Comparison of ENCODE assay signal across 7 mouse cellular contexts in genomic region chr7:73607450-73608005, GRCm38 (mm10).
A peak's percentile ranks its signal among the peaks of the same experiment; 100 is the strongest.
DNase-seq lines count a peak whose midpoint lies in the region; ATAC-seq and TF ChIP-seq lines count a peak whose summit lies in the region.

No protein-coding gene starts in this region.

- no peak; the same call in 1 of the 2 replicates for TF ChIP-seq EP300 in lung, postnatal 0 days (IDR thresholded peaks at IDR 0.05)

- peak overlapping the region; percentile 46 for H3K9ac ChIP-seq in lung, postnatal 0 days (replicated peaks; ENCODE audit: low read depth)
- H3K9ac ChIP-seq in hindbrain, embryonic 12.5 days, result peak overlapping the region; percentile 53
- peak overlapping the region; percentile 49; the same call in 1 of the 2 replicates for H3K9ac ChIP-seq in midbrain, embryonic 12.5 days (replicated peaks)

- 0 out of 2 replicates have a peak, but pooled peaks have one; percentile 15 for ATAC-seq in lung, postnatal 0 days
- no peak for ATAC-seq in hindbrain, embryonic 12.5 days (ENCODE audit: low FRiP score)
- no peak for ATAC-seq in midbrain, embryonic 12.5 days (ENCODE audit: low FRiP score, low read depth)

- H3K9me3 ChIP-seq in lung, postnatal 0 days (ENCODE audit: low read length), result no peaks in the 10 kb centered on the region
- no peaks in the 10 kb centered on the region; the same call in 1 of the 2 replicates for H3K9me3 ChIP-seq in hindbrain, embryonic 12.5 days (replicated peaks)
- H3K9me3 ChIP-seq in midbrain, embryonic 12.5 days, result no peaks in the 10 kb centered on the region

- 4% methylated on average over 11 of the region's 11 CpGs for WGBS in lung, postnatal 0 days
- 10% methylated on average over 11 of the region's 11 CpGs for WGBS in hindbrain, embryonic 12.5 days
- WGBS in midbrain, embryonic 12.5 days, result 10% methylated on average over 11 of the region's 11 CpGs

- peak; percentile 53 for DNase-seq in lung, postnatal 0 days (ENCODE audit: low spot score)
- DNase-seq in lung, postnatal 4 days, result no peak
- no peak for DNase-seq in left cerebral cortex, adult 9 months (ENCODE audit: low spot score in 2 of 2)
- DNase-seq in layer of hippocampus, postnatal 10 days (ENCODE audit: low spot score in 2 of 2), result no peak

- no peaks in the 10 kb centered on the region for H3K27me3 ChIP-seq in lung, postnatal 0 days (replicated peaks; ENCODE audit: insufficient read depth, low read length)
- H3K27me3 ChIP-seq in hindbrain, embryonic 12.5 days, result no peaks in the 10 kb centered on the region
- H3K27me3 ChIP-seq in midbrain, embryonic 12.5 days, result no peaks in the 10 kb centered on the region; the same call in 1 of the 2 replicates

- H3K4me3 ChIP-seq in lung, postnatal 0 days (ENCODE audit: low read depth, low read length), result peak overlapping the region; percentile 41
- peak overlapping the region; percentile 6 for H3K4me3 ChIP-seq in cortical plate, adult 2 months (ENCODE audit: insufficient read depth, low read length)
- peak overlapping the region; percentile 23 for H3K4me3 ChIP-seq in hindbrain, embryonic 12.5 days
- H3K4me3 ChIP-seq in midbrain, embryonic 12.5 days, result peak overlapping the region; percentile 29

- no peaks in the 10 kb centered on the region; the same call in 1 of the 2 replicates for H3K4me1 ChIP-seq in lung, postnatal 0 days (ENCODE audit: insufficient read depth, low read depth, low read length)
- peaks cover 3% of the 10 kb centered on the region; the same call in 1 of the 2 replicates for H3K4me1 ChIP-seq in cortical plate, adult 2 months (ENCODE audit: control insufficient read depth, insufficient read depth, low read length)
- H3K4me1 ChIP-seq in hindbrain, embryonic 12.5 days, result peaks cover 15% of the 10 kb centered on the region
- H3K4me1 ChIP-seq in midbrain, embryonic 12.5 days, result peaks cover 14% of the 10 kb centered on the region

- peak overlapping the region; percentile 57 for H3K4me2 ChIP-seq in lung, postnatal 0 days (replicated peaks; ENCODE audit: low read depth, low read length)
- H3K4me2 ChIP-seq in hindbrain, embryonic 12.5 days (replicated peaks), result peak overlapping the region; percentile 54
- H3K4me2 ChIP-seq in midbrain, embryonic 12.5 days (replicated peaks), result peak overlapping the region; percentile 56

- H3K27ac ChIP-seq in lung, postnatal 0 days (ENCODE audit: low read length), result peak overlapping the region; percentile 90
- H3K27ac ChIP-seq in cortical plate, adult 2 months (ENCODE audit: insufficient read depth, low read length), result peak overlapping the region; percentile 93
- H3K27ac ChIP-seq in hindbrain, embryonic 12.5 days, result peak overlapping the region; percentile 86
- H3K27ac ChIP-seq in midbrain, embryonic 12.5 days (replicated peaks), result peak overlapping the region; percentile 87

- no peak for TF ChIP-seq CTCF in lung, postnatal 0 days (IDR thresholded peaks at IDR 0.05)
- TF ChIP-seq CTCF in cortical plate, adult 2 months (IDR thresholded peaks at IDR 0.05; ENCODE audit: extremely low read depth, insufficient read depth, low read length), result no peak

- no peak for TF ChIP-seq POLR2A in cortical plate, adult 2 months (IDR thresholded peaks at IDR 0.05; ENCODE audit: extremely low read depth, insufficient read depth, low read length)

- H3K36me3 ChIP-seq in lung, postnatal 0 days (ENCODE audit: insufficient read depth, low read length), result no peaks in the 10 kb centered on the region
- H3K36me3 ChIP-seq in hindbrain, embryonic 12.5 days, result no peaks in the 10 kb centered on the region
- no peaks in the 10 kb centered on the region for H3K36me3 ChIP-seq in midbrain, embryonic 12.5 days
